Mouse (Mus musculus): ENCODE measurements around the gene Wdsub1. TPM values are rescaled to one million over a fixed set of nuclear protein-coding genes. Genes with fewer than 3 reads are reported as not detected.

The Wdsub1 gene
- polyA plus RNA-seq, 1 experiment from 2014 or later = 44.1 TPM

DNA sequence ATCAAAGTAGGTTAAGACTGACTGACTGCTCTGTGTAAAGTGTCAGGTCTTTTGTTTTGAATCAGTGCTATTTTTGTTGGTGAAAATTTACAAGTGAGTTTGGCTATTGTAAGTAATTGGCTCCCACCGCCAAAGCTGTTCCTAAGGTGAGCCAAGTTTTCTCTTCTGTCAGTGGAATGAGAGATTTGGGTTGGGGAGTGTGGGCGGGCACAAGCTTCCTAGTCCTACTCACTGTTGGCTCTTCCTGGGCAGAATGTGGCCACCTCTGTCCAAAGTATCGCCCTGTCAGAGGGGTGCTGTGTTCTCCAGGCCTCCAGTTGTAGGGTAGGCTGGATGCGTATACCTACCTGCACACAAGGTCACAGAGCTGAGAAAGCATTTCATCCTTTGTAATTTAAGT is 57.0 kb downstream of the Wdsub1 start:
- Histone ChIP-seq H3K27me3 (no peaks in the 10 kb centered on the region), H3K36me3 (peaks cover 27% of the 10 kb centered on the region), H3K4me2 (no peak overlapping the region), H3K4me3 (no peak overlapping the region), H3K9ac (no peak overlapping the region), H3K9me3 (no peaks in the 10 kb centered on the region), H3K4me1 (peaks cover 45% of the 10 kb centered on the region), H3K27ac (no peak overlapping the region)
- no peak for ATAC-seq (ENCODE audit: insufficient number of reproducible peaks, insufficient read depth, low FRiP score, low TSS enrichment, low read depth)
- 88% methylated on average over 4 of the region's 4 CpGs for WGBS

DNA sequence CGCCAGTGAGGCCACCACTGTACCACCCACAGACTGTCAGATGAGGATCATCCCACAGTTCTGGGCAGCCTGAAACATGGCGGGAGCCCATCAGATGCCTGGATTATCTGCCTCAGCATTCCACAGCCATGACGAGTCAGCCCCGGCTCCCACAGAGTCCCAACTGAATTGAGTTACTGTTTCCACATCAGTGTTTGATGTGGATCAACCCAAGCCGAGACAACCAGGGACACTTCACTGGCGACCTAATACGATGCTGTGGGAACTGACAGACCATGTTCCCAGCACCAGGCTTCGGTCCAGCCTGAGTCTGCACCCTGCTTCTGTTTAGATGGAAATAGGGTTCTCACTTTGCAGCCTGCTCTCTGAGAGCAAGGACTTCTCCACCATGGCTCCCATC is 58.1 kb downstream of the Wdsub1 start:
- 53% methylated on average over 8 of the region's 8 CpGs for WGBS
- H3K4me3 ChIP-seq = no peak overlapping the region
- no peaks in the 10 kb centered on the region for H3K9me3 ChIP-seq
- no peak for ATAC-seq (ENCODE audit: insufficient number of reproducible peaks, insufficient read depth, low FRiP score, low TSS enrichment, low read depth)
- H3K9ac ChIP-seq = no peak overlapping the region
- no peaks in the 10 kb centered on the region for H3K27me3 ChIP-seq
- peak overlapping the region; percentile 48; the same call in 1 of the 2 replicates for H3K27ac ChIP-seq
- H3K4me1 ChIP-seq = peaks cover 34% of the 10 kb centered on the region
- H3K36me3 ChIP-seq = peaks cover 38% of the 10 kb centered on the region
- no peak overlapping the region for H3K4me2 ChIP-seq

DNA sequence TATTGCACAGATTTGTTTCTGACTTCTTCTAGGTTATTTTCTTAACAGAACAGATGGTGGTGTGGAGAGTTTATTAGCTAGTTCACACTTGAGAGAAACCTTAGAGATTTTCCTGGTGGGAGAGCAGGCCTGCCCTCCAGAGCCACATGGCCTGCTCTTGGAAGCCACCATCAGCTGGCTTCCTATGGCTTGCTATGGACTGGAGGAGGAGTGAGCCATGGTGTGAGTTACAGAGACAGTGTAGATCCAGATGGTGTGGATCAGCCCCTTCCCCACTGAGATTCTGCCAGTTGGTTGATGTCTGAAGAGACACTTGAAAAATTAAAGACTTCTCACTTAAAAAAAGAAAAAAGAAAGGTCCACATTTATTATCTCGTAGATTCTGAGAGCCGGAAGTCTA is 61.3 kb downstream of the Wdsub1 start:
- WGBS = 97% methylated on average over 2 of the region's 2 CpGs
- no peak for ATAC-seq (ENCODE audit: insufficient number of reproducible peaks, insufficient read depth, low FRiP score, low TSS enrichment, low read depth)
- Histone ChIP-seq H3K27me3 (no peaks in the 10 kb centered on the region), H3K4me2 (no peak overlapping the region), H3K4me1 (peaks cover 14% of the 10 kb centered on the region), H3K9ac (no peak overlapping the region), H3K9me3 (no peaks in the 10 kb centered on the region), H3K36me3 (peaks cover 56% of the 10 kb centered on the region), H3K27ac (no peak overlapping the region), H3K4me3 (no peak overlapping the region)

DNA sequence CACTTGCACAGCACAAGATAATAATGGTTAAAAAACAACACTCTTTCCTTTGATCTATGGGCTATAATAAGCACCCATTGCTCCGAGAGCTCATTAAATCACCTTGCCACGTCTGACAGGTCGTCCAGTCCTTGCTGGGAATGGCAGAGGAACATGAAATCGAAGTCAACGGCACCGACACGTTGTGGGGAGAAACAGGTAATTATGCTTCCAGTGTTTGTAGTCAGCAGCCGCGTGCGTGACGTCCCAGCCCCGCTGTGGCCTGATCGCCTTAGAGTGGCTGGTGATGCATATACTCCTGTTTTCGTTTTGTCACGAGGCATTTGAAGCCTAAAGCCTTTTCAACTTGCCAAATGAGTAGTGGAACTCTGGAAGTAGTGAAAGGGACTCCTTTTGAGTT is 62.3 kb downstream of the Wdsub1 start:
- H3K9me3 ChIP-seq = no peaks in the 10 kb centered on the region
- peaks cover 64% of the 10 kb centered on the region for H3K36me3 ChIP-seq
- no peaks in the 10 kb centered on the region for H3K27me3 ChIP-seq
- H3K4me3 ChIP-seq = no peak overlapping the region
- no peak overlapping the region for H3K4me2 ChIP-seq
- 84% methylated on average over 15 of the region's 15 CpGs for WGBS
- H3K27ac ChIP-seq = no peak overlapping the region
- H3K9ac ChIP-seq = no peak overlapping the region
- H3K4me1 ChIP-seq = peaks cover 14% of the 10 kb centered on the region
- no peak for ATAC-seq (ENCODE audit: insufficient number of reproducible peaks, insufficient read depth, low FRiP score, low TSS enrichment, low read depth)

DNA sequence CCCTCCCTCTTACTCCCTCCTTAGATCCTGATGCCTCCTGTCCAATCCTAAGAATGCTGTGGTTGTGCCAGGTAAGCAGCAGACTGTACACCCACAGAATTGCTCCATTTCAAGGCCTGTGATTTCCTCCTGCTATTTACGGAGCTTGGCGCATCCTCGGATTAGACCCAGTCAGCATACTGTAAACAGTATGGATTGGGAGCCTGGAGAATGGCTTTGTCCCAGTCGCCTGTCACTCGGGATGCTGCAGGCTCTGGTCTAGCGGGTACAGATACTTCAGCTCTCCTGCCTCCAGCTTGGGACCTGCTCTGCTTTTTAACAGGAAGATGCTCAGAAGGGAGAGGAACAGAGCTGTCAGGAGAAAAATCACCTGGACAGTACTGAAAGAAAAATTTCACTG is 63.0 kb downstream of the Wdsub1 start:
- no peak overlapping the region for H3K4me2 ChIP-seq
- WGBS = 84% methylated on average over 6 of the region's 6 CpGs
- H3K27ac ChIP-seq = no peak overlapping the region
- no peaks in the 10 kb centered on the region for H3K27me3 ChIP-seq
- H3K4me1 ChIP-seq = peaks cover 10% of the 10 kb centered on the region
- peaks cover 66% of the 10 kb centered on the region for H3K36me3 ChIP-seq
- no peak overlapping the region for H3K4me3 ChIP-seq
- no peak overlapping the region for H3K9ac ChIP-seq
- ATAC-seq (ENCODE audit: insufficient number of reproducible peaks, insufficient read depth, low FRiP score, low TSS enrichment, low read depth) = no peak
- no peaks in the 10 kb centered on the region for H3K9me3 ChIP-seq

DNA sequence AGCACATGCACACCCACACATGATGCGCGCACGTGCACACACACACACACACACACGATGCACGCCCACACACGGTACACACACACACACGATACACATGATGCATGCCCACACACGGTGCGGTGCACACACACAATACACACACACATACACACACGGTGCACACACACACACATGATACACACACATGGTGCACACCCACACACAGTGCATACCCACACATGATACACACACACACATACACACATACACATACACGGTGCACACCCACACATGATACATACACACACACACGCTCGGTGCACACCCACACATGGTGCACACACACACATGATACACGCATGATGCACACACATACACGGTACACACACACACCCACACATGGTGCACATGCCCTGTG is 63.7 kb downstream of the Wdsub1 start:
- H3K27ac ChIP-seq = no peak overlapping the region
- no peak overlapping the region for H3K4me2 ChIP-seq
- ATAC-seq (ENCODE audit: insufficient number of reproducible peaks, insufficient read depth, low FRiP score, low TSS enrichment, low read depth) = peak; percentile 44
- 92% methylated on average over 15 of the region's 15 CpGs for WGBS
- H3K9me3 ChIP-seq = no peaks in the 10 kb centered on the region
- H3K27me3 ChIP-seq = no peaks in the 10 kb centered on the region
- H3K4me1 ChIP-seq = peaks cover 3% of the 10 kb centered on the region
- H3K4me3 ChIP-seq = no peak overlapping the region
- H3K9ac ChIP-seq = no peak overlapping the region
- H3K36me3 ChIP-seq = peaks cover 67% of the 10 kb centered on the region

DNA sequence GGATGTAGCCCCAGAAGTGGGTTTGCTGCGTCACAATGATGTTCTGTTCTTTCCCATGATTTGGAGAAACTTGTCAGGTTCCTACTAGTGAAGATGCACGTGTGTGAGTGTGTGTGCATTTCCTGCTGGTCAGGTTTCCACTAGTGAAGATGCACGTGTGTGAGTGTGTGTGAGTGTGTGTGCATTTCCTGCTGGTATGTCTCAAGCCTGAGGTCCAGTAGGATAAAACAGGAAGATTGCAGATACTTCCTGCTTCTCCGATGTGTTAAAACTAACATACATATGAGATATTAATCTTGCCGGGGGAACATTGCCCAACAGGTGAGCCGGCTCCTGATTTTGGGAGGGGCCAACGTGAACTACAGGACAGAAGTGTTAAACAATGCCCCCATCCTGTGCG is 67.4 kb downstream of the Wdsub1 start:
- Histone ChIP-seq H3K4me2 (no peak overlapping the region), H3K27me3 (no peaks in the 10 kb centered on the region), H3K4me3 (no peak overlapping the region), H3K9me3 (no peaks in the 10 kb centered on the region), H3K4me1 (no peaks in the 10 kb centered on the region; the same call in 1 of the 2 replicates), H3K27ac (no peak overlapping the region), H3K9ac (no peak overlapping the region), H3K36me3 (peaks cover 73% of the 10 kb centered on the region)
- ATAC-seq (ENCODE audit: insufficient number of reproducible peaks, insufficient read depth, low FRiP score, low TSS enrichment, low read depth) = no peak
- 83% methylated on average over 8 of the region's 8 CpGs for WGBS

DNA sequence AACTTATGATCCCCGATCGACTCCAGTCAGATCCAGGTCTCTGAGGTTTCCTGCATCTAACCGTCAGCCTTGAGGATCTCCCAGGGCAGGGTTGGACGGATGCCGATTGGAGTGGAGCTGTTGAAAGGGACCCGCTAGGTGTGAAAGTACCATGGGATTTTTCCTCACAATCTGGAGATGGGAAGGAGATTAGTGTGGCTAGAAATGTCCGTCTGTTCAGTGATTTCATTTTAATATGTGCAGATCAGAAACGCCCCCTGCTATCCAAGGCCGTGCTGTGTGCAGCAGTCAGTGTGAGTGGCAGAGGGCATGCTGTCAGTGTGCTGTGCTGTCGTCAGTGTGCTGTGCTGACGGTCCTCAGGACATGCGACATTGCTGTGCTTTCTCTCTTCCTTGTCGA is 68.9 kb downstream of the Wdsub1 start:
- Histone ChIP-seq H3K9me3 (no peaks in the 10 kb centered on the region), H3K27ac (no peak overlapping the region), H3K4me3 (no peak overlapping the region), H3K27me3 (no peaks in the 10 kb centered on the region), H3K4me2 (no peak overlapping the region), H3K4me1 (no peaks in the 10 kb centered on the region; the same call in 1 of the 2 replicates), H3K9ac (no peak overlapping the region), H3K36me3 (peaks cover 65% of the 10 kb centered on the region)
- WGBS = 88% methylated on average over 13 of the region's 13 CpGs
- ATAC-seq (ENCODE audit: insufficient number of reproducible peaks, insufficient read depth, low FRiP score, low TSS enrichment, low read depth) = no peak

DNA sequence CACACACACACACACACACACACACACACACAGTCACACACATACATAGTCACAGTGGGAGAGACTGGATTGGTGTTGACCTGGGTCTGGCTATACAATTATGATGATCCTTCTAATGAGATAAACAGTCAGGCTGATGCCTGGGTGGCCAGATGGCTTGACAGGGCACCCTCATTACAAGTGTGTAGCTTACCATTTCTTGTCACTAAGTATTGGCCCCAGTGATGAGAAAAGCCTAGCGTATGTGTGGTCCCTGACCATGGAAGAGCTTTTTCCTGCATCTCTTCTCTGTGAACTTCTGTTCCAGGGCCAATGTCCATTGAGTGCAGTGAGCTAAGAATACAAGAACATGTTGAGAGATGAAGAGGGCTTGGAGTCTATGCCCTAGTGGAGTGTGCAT is 69.8 kb downstream of the Wdsub1 start:
- no peak for ATAC-seq (ENCODE audit: insufficient number of reproducible peaks, insufficient read depth, low FRiP score, low TSS enrichment, low read depth)
- WGBS = 90% methylated on average over 1 of the region's 1 CpGs

DNA sequence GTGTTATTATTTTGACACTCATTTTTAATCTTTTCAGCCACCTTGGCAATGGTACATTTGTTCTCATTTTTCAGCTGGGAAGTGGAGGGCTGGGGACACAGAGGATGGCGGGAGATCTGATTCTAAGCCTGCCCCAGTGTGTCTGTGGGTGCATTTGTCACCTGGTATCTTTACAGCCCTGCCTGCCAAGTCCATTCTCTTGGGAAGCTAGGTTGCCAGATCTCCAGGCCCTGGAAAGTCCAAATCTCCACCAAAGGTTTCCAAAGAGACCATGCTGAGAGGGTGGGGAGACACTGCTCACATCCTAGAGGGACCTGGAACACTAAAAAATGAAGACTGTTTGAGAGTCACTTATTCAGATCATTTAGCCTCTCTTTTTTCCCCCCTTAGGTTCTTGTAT is 71.1 kb downstream of the Wdsub1 start:
- Histone ChIP-seq H3K36me3 (peaks cover 71% of the 10 kb centered on the region), H3K27ac (no peak overlapping the region), H3K4me2 (no peak overlapping the region), H3K4me1 (no peaks in the 10 kb centered on the region; the same call in 1 of the 2 replicates), H3K9me3 (no peaks in the 10 kb centered on the region), H3K27me3 (no peaks in the 10 kb centered on the region), H3K9ac (no peak overlapping the region), H3K4me3 (no peak overlapping the region)
- no peak for ATAC-seq (ENCODE audit: insufficient number of reproducible peaks, insufficient read depth, low FRiP score, low TSS enrichment, low read depth)
- WGBS = 86% methylated on average over 1 of the region's 1 CpGs

More for the DNA sequence above, 69.8 kb downstream of the Wdsub1 start:
- Histone ChIP-seq H3K4me3 (no peak overlapping the region), H3K9me3 (no peaks in the 10 kb centered on the region), H3K27ac (no peak overlapping the region), H3K27me3 (no peaks in the 10 kb centered on the region), H3K4me1 (no peaks in the 10 kb centered on the region; the same call in 1 of the 2 replicates), H3K4me2 (no peak overlapping the region), H3K36me3 (peaks cover 65% of the 10 kb centered on the region), H3K9ac (no peak overlapping the region)

DNA sequence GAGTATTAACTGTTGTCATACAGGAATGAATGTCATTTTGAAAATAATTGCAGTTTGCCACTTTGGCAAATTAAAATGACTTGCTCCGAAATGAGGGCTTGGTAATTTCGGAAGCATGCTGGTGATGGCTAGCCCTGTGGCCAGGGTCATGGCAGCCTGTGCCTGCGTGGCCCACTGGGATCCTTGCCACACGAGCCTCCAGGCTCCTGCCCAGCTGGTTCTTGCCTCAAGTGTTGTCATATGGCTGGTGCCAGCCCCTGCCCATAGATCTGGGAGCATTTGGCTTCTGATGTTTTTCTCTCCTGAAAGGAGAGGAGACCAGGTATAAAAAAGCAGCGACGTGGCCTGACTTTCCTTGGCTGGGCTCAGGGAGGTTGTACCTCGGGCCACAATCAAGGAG is 72.4 kb downstream of the Wdsub1 start:
- H3K9ac ChIP-seq = no peak overlapping the region
- no peak for ATAC-seq (ENCODE audit: insufficient number of reproducible peaks, insufficient read depth, low FRiP score, low TSS enrichment, low read depth)
- no peak overlapping the region for H3K4me3 ChIP-seq
- peaks cover 67% of the 10 kb centered on the region for H3K36me3 ChIP-seq
- H3K27me3 ChIP-seq = no peaks in the 10 kb centered on the region
- no peak overlapping the region for H3K27ac ChIP-seq
- no peak overlapping the region for H3K4me2 ChIP-seq
- WGBS = 79% methylated on average over 7 of the region's 7 CpGs
- H3K4me1 ChIP-seq = peaks cover 4% of the 10 kb centered on the region; the same call in 1 of the 2 replicates
- no peaks in the 10 kb centered on the region for H3K9me3 ChIP-seq

DNA sequence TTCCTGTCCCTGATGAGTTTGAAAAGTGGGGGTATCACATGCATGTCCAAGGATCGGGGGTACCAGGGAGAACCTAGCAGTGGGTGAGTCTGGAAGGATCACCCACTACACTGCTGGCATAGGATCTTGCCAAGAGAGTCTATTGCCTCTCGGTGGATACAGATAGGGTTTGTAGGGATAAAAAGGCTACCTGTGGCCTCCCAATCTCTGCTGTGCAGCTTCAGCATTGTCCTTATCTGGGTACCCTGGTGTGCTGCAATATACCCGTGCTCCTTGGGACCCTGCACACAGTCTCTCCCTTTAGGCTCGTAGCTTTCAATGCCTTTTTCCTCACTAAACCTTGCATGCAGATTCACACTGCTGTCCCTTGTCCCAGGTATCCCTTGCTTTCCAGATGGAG is 73.8 kb downstream of the Wdsub1 start:
- 92% methylated on average over 4 of the region's 4 CpGs for WGBS
- no peak overlapping the region for H3K4me2 ChIP-seq
- H3K9me3 ChIP-seq = no peaks in the 10 kb centered on the region
- peaks cover 64% of the 10 kb centered on the region for H3K36me3 ChIP-seq
- no peaks in the 10 kb centered on the region for H3K27me3 ChIP-seq
- H3K4me3 ChIP-seq = no peak overlapping the region
- H3K27ac ChIP-seq = no peak overlapping the region
- H3K4me1 ChIP-seq = peaks cover 4% of the 10 kb centered on the region; the same call in 1 of the 2 replicates
- H3K9ac ChIP-seq = no peak overlapping the region
- no peak for ATAC-seq (ENCODE audit: insufficient number of reproducible peaks, insufficient read depth, low FRiP score, low TSS enrichment, low read depth)

DNA sequence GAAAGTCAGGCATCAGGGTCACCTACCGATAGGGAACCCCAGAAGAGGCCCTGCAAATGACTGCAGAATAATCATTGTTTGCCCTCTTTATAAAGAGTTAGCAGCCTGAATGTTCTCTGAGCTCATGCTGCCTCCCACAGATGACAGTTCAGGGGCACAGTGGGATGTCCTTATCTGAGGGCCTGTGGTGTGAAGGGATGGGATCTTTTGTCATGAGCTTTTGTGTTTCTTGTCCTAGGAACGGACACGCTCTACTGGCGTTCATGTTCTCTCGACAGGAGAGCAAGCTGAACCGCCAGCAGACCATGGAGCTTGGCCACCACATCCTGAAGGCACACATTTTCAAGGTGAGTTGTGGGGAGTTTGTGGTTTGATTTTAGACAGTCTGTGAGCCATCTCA is 76.4 kb downstream of the Wdsub1 start:
- WGBS = 80% methylated on average over 6 of the region's 6 CpGs
- H3K36me3 ChIP-seq = peaks cover 72% of the 10 kb centered on the region

More for the DNA sequence above, 76.4 kb downstream of the Wdsub1 start:
- H3K4me2 ChIP-seq = no peak overlapping the region
- ATAC-seq (ENCODE audit: insufficient number of reproducible peaks, insufficient read depth, low FRiP score, low TSS enrichment, low read depth) = no peak
- H3K4me1 ChIP-seq = 0 out of 2 replicates have a peak, but pooled peaks cover 4% of the 10 kb centered on the region
- H3K9me3 ChIP-seq = no peaks in the 10 kb centered on the region
- no peaks in the 10 kb centered on the region for H3K27me3 ChIP-seq
- no peak overlapping the region for H3K4me3 ChIP-seq
- no peak overlapping the region for H3K27ac ChIP-seq
- H3K9ac ChIP-seq = no peak overlapping the region

All from embryonic facial prominence, embryonic 13.5 days (tissue).